Mouse (Mus musculus): ENCODE data around the gene Cebpe.

The Cebpe gene

GRCm38 (mm10) chr14:54724049-54724448 lies 12.1 kb upstream of the Cebpe start:
- DNase-seq (ENCODE audit: low read depth in 1 of 2, low spot score in 2 of 2), result no peak

DNA sequence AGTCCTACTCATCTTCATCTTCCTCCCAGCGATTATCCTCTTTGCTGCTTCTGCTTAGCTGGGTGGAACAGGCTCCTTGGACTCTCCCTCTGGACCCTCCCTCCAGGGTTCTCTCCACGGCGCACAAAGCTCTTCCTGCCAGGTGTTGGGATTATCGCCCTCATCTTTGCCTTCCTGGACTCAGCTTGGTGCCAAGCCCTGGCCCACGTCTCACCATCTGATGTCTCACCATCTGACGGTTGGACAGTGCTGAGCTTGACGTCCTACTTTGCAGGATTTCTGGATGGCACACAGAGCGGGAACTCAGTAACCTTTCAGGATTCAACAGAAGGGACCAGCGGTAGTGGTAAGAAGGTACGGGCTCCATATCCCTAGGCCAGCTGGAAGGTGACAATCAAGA lies 9.7 kb upstream of the Cebpe start:
- no peak for DNase-seq (ENCODE audit: low read depth in 1 of 2, low spot score in 2 of 2)

- no peak for DNase-seq (ENCODE audit: low read depth in 1 of 2, low spot score in 2 of 2)
Observed at GRCm38 (mm10) chr14:54720654-54721350, 8.8 kb upstream of the Cebpe start.

- DNase-seq (ENCODE audit: low read depth in 1 of 2, low spot score in 2 of 2), result no peak
Observed at GRCm38 (mm10) chr14:54720041-54720440, 8.1 kb upstream of the Cebpe start.

- no peak for DNase-seq (ENCODE audit: low read depth in 1 of 2, low spot score in 2 of 2)
Observed at GRCm38 (mm10) chr14:54715402-54715801, 3.4 kb upstream of the Cebpe start.

DNA sequence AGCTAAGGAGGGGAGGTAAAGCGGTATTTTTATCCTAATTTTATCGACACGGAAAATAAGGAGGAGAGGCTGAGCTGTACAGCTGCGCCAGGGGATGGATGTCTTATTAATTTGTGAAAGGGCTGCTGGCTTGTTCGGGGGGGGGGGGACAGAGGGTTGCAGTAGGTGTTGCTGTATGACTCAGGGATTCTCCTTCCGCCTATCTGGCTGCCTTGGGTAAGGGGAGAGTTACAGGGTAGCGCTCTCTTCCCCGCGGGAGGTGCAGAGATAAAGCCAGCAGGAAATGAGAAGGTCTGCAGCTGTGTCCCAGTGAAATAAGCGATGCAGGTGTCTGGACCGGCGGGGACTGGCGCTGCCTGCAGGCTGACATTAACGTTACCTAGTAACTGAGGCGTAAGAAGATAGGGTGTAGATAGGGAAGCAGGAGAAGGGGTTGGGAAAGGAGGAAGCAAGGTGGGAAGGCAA lies 2.7 kb upstream of the Cebpe start:
- no peak for DNase-seq (ENCODE audit: low read depth in 1 of 2, low spot score in 2 of 2)

- DNase-seq (ENCODE audit: low read depth in 1 of 2, low spot score in 2 of 2), result peak in 1 of 2 experiments; percentile 61
Observed at GRCm38 (mm10) chr14:54714121-54714520, 2.1 kb upstream of the Cebpe start.

DNA sequence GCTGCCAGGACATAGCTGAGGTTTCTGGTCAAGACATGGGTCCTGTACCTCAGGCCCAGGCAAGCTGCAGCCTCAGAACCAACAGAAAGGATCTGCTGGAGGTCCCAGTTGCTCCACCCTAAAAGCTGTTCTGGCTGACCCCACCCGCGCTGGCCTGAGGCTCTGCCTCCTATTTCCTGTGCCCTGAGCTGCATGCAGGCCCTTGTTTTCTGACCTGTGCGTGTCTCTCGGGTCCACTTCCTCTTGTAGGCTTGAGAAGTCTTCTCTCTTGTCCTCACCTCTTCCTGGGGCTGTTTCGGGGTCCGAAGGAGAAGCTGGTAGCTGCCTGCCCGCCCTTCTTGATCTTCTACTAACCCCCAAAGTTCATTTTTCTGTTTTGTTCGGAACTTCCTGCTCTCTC lies 887 bp upstream of the Cebpe start:
- no peak for DNase-seq (ENCODE audit: low read depth in 1 of 2, low spot score in 2 of 2)

GRCm38 (mm10) chr14:54709054-54709453 lies 2.9 kb downstream of the Cebpe start:
- DNase-seq (ENCODE audit: low read depth in 1 of 2, low spot score in 2 of 2), result no peak

- DNase-seq (ENCODE audit: low read depth in 1 of 2, low spot score in 2 of 2), result no peak
Observed at GRCm38 (mm10) chr14:54706589-54707320, 5.2 kb downstream of the Cebpe start.

DNA sequence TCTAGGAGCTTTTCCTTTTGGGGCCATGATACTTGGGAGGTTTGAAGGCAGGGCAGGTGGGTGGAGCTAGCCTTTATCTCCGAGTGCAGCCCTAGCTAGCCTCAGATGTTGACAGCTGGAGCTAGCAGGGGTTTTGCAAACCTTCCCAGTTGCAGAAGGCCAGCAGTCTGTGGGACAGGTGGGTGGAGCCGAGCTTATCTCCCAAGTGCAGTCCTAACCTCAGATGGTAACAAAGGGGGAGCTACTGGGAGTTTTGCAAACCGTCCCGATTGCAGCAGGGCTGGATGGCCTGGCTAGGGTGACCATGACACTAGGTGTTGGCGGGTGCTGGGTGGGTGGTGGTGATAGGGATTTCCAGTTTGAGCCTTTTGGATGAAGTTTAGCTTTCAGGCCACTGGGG lies 6.1 kb downstream of the Cebpe start:
- no peak for DNase-seq (ENCODE audit: low read depth in 1 of 2, low spot score in 2 of 2)

- DNase-seq (ENCODE audit: low read depth in 1 of 2, low spot score in 2 of 2), result no peak
Observed at GRCm38 (mm10) chr14:54703207-54703606, 8.8 kb downstream of the Cebpe start.

- peak in 1 of 2 experiments; percentile 64 for DNase-seq (ENCODE audit: low read depth in 1 of 2, low spot score in 2 of 2)
Observed at GRCm38 (mm10) chr14:54701298-54701697, 10.7 kb downstream of the Cebpe start.

DNA sequence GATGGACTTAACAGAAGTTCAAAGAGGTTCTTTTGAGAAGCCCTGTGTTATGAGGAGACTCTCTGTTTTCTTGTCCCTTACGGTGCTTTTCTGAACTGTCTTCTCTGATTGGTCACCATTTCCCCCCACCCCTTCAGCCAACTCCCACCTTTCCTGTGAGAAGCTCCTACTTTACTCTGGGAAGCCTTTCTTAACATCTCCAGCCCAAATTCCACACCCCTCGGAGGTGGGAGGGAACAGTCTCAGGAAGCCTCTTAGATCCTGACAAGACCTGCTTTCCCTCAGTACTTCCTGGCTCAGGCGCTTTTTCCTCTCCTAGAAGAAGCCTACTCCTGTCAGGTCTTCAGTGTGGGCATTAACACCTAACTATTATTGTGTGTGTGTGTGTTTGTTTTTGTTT lies 12.4 kb downstream of the Cebpe start:
- DNase-seq (ENCODE audit: low read depth in 1 of 2, low spot score in 2 of 2), result no peak

DNA sequence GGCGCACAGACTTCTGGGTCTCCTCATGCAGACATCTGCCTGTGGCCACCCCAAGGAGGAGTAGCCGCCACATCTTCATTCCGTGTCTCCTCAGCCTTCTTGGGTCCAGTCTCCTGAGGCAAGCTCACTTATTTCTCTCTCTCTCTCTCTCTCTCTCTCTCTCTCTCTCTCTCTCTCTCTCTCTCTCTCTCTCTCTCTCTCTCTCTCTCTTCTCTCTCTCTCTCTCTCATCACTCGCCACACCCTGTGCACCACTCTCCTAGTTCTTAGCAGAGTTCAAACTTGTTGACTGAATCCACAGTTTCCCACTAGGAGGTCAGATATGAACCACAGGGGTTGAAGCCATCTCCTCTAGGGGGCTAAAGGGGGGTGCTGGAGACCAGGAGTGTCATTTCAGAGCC lies 13.2 kb downstream of the Cebpe start, which contains the start of gene Gm29776:
Gene Gm29776 (minus strand): TSS at position 101 of the 400 bp plus-strand sequence.
- no peak for DNase-seq (ENCODE audit: low read depth in 1 of 2, low spot score in 2 of 2)

DNA sequence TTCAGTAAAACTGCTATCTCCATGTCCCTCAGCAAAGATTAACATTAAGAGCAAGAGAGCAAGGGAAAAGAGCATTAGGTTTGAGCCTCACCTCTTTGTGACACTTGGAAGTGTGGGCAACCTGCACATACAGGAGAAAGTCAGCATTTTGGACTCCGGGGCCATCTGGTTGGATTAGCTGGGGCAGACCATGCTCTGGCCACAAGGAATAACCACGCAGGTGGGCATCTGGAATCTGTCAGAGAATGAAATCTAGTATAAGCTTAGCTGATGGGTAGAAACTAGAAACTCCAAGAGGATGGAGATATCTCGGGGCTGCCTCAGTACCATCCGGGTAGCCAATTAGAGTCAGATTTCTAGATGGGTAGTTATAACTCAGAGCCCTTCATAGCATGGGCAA lies 15.2 kb downstream of the Cebpe start:
- no peak for DNase-seq (ENCODE audit: low read depth in 1 of 2, low spot score in 2 of 2)

- DNase-seq (ENCODE audit: low read depth in 1 of 2, low spot score in 2 of 2), result no peak
Observed at GRCm38 (mm10) chr14:54695042-54695441, 16.9 kb downstream of the Cebpe start.

DNA sequence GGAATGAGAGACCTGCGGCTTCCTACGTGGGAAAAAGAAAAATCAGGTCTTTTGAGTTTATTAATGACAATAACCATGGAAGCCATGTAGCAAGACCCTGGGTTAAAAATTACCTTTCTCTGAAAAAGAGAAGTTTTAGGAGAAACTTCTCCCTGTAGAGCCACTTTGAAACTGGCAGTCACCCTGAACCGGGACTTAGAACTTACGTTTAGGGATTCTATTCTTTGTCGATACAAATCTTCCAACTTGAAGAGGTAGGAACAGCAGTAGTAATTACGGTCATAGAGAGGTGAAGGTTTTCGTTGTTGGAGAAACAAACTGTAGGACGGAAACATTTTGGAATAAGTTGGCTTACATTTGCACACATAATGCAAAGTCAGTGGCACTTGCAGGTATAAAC lies 24.7 kb downstream of the Cebpe start:
- DNase-seq (ENCODE audit: low read depth in 1 of 2, low spot score in 2 of 2), result no peak

- DNase-seq (ENCODE audit: low read depth in 1 of 2, low spot score in 2 of 2), result peak; percentile 99 to 100
Observed at GRCm38 (mm10) chr14:54686522-54687143, 25.3 kb downstream of the Cebpe start, which contains the start of gene Acin1. TSS of gene Acin1 (minus strand) at chr14:54686931.

DNA sequence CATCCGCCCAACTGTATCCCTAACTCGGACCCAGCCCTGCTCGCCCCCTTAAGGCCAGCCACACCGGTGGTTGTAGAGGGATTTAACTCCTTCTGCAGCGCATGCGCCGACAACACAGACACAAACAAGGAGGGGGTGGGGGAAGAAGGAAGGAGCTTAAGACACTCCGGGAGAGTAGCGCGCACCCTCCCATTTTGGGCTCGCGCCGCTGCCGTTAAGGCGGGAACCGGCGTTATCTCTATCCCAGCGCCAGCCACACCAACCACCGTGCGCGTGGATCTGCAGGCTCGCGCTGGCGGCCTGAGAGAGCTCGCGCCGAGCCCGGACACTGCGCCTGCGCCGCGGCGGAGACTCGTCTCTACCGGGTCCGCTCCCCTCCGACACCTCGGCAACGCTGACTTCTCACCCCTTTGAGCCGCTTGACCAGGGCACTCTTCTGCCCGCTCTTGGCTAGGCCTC lies 25.9 kb downstream of the Cebpe start, which contains the start of gene 1700123O20Rik:
Gene 1700123O20Rik (plus strand): TSS at position 154 of the 459 bp plus-strand sequence.
- peak in 1 of 2 experiments; percentile 38 for DNase-seq (ENCODE audit: low read depth in 1 of 2, low spot score in 2 of 2)

DNA sequence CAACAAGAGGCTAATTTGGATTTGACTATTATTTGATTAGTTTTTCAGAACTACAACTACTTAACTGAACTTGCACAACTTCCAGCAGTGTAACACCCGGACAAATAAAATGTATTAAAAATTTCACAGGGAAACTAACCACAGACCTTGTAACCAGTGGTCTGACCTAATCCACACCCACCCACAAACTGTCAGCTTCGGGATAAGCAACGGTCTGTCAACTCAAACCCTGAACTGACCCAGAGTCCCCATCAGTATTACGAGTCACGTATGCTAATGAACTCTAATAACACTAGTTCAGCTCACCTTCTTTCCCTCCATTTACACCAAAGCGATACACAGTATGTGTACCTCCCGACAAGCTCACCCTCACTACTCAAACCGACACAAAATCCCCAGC lies 26.5 kb downstream of the Cebpe start:
- no peak for DNase-seq (ENCODE audit: low read depth in 1 of 2, low spot score in 2 of 2)

- no peak for DNase-seq (ENCODE audit: low read depth in 1 of 2, low spot score in 2 of 2)
Observed at GRCm38 (mm10) chr14:54682396-54682795, 29.6 kb downstream of the Cebpe start.
